Mouse (Mus musculus) cerebellum, postnatal 14 days (tissue): ENCODE results near the gene Atp12a.

ENCODE experiments used
- DNase-seq, 2 experiments: peaks; one replicate each; pipeline ENCODE4 v3.0.0; 2021; ENCODE audit warnings: mixed read lengths in 2 of 2

Gene Atp12a

GRCm38 (mm10) chr14:56364711-56365237, at the start of gene Atp12a:
Atp12a (plus strand) TSS chr14:56365068.
- peak; percentile 23 to 26 for DNase-seq

GRCm38 (mm10) chr14:56315519-56315918, 49.3 kb upstream of the Atp12a start:
- no peak for DNase-seq

GRCm38 (mm10) chr14:56316333-56316732, 48.5 kb upstream of the Atp12a start:
- DNase-seq = no peak

- DNase-seq = no peak
Measured at GRCm38 (mm10) chr14:56322982-56323381, 41.9 kb upstream of the Atp12a start.

GRCm38 (mm10) chr14:56325038-56325437, 39.8 kb upstream of the Atp12a start:
- DNase-seq = no peak

- DNase-seq = no peak
Measured at GRCm38 (mm10) chr14:56333700-56334099, 31.2 kb upstream of the Atp12a start.

GRCm38 (mm10) chr14:56334437-56334836, 30.4 kb upstream of the Atp12a start:
- no peak for DNase-seq

- no peak for DNase-seq
Measured at GRCm38 (mm10) chr14:56336032-56336431, 28.8 kb upstream of the Atp12a start.

GRCm38 (mm10) chr14:56337075-56337474, 27.8 kb upstream of the Atp12a start:
- peak in 1 of 2 experiments; percentile 44 for DNase-seq

- no peak for DNase-seq
Measured at GRCm38 (mm10) chr14:56337696-56338095, 27.2 kb upstream of the Atp12a start.

- peak in 1 of 2 experiments; percentile 37 for DNase-seq
Measured at GRCm38 (mm10) chr14:56338882-56339442, 25.9 kb upstream of the Atp12a start.

GRCm38 (mm10) chr14:56348704-56349103, 16.2 kb upstream of the Atp12a start:
- DNase-seq = peak; percentile 54 to 74

GRCm38 (mm10) chr14:56349541-56349940, 15.3 kb upstream of the Atp12a start:
- DNase-seq = peak; percentile 69 to 73

- peak; percentile 66 to 77 for DNase-seq
Measured at GRCm38 (mm10) chr14:56351959-56352660, 12.8 kb upstream of the Atp12a start.

GRCm38 (mm10) chr14:56354803-56355202, 10.1 kb upstream of the Atp12a start:
- no peak for DNase-seq

GRCm38 (mm10) chr14:56355396-56355795, 9.5 kb upstream of the Atp12a start:
- DNase-seq = no peak

- DNase-seq = no peak
Measured at GRCm38 (mm10) chr14:56356196-56356595, 8.7 kb upstream of the Atp12a start.

GRCm38 (mm10) chr14:56358422-56358821, 6.4 kb upstream of the Atp12a start:
- DNase-seq = no peak

GRCm38 (mm10) chr14:56359131-56359530, 5.7 kb upstream of the Atp12a start:
- no peak for DNase-seq

GRCm38 (mm10) chr14:56365292-56365691, 424 bp downstream of the Atp12a start:
- no peak for DNase-seq

- DNase-seq = peak; percentile 34 to 39
Measured at GRCm38 (mm10) chr14:56366712-56367111, 1.8 kb downstream of the Atp12a start.

GRCm38 (mm10) chr14:56368834-56369233, 4.0 kb downstream of the Atp12a start:
- peak; percentile 58 to 77 for DNase-seq

GRCm38 (mm10) chr14:56375731-56376130, 10.9 kb downstream of the Atp12a start:
- peak; percentile 90 to 93 for DNase-seq

GRCm38 (mm10) chr14:56377745-56378144, 12.9 kb downstream of the Atp12a start:
- no peak for DNase-seq
